Mouse (Mus musculus) stomach, postnatal 0 days (tissue): ENCODE results near the gene Dapl1. TPM values are rescaled to one million over a fixed set of nuclear protein-coding genes. Genes with fewer than 3 reads are reported as not detected.

Source experiments
- ATAC-seq: fragments of 200-750 bp; cut with Nextera tagmentation; 2 replicates; pipeline ENCODE4 v1.8.0; 2017; ENCODE audit not compliant: low FRiP score, low TSS enrichment
- DNase-seq: peaks from one replicate; pipeline ENCODE4 v3.0.0-alpha.2; 2016; ENCODE audit warnings: low spot score
- H3K27ac ChIP-seq: fragments of 300-500 bp; sonication (generic); replicated peaks from 2 replicates; pipeline ENCODE4 v1.5.1; 2014; ENCODE audit warnings: mild to moderate bottlenecking, control low read depth
- H3K27me3 ChIP-seq: fragments of 300-500 bp; sonication (generic); 2 replicates; pipeline ENCODE4 v1.6.1; 2014; ENCODE audit warnings: low read length; ENCODE audit not compliant: control insufficient read depth, insufficient read depth
- H3K36me3 ChIP-seq: fragments of 300-500 bp; sonication (generic); 2 replicates; pipeline ENCODE4 v1.6.1; 2014; ENCODE audit warnings: low read length, mixed read lengths; ENCODE audit not compliant: control insufficient read depth, insufficient read depth
- H3K4me1 ChIP-seq: fragments of 300-500 bp; sonication (generic); replicated peaks from 2 replicates; pipeline ENCODE4 v1.6.1; 2014; ENCODE audit warnings: antibody characterized with exemption; ENCODE audit not compliant: control insufficient read depth, insufficient read depth
- H3K4me2 ChIP-seq: fragments of 300-500 bp; sonication (generic); replicated peaks from 2 replicates; pipeline ENCODE4 v1.6.1; 2014; ENCODE audit warnings: low read depth, mild to moderate bottlenecking, control low read depth, moderate library complexity
- H3K4me3 ChIP-seq: fragments of 300-500 bp; sonication (generic); 2 replicates; pipeline ENCODE4 v1.5.1; 2014; ENCODE audit warnings: low read depth, low read length, control low read depth
- H3K9ac ChIP-seq: fragments of 300-500 bp; sonication (generic); 2 replicates; pipeline ENCODE4 v1.6.1; 2014; ENCODE audit warnings: mild to moderate bottlenecking, low read length, control low read depth, mixed read lengths
- H3K9me3 ChIP-seq: fragments of 300-500 bp; sonication (generic); 2 replicates; pipeline ENCODE4 v1.6.1; 2016; ENCODE audit warnings: low read length; ENCODE audit not compliant: control insufficient read depth
- CTCF ChIP-seq: IDR thresholded peaks from 2 replicates; pipeline ENCODE4 v1.5.1; 2016; ENCODE audit warnings: antibody characterized with exemption, low read depth, mild to moderate bottlenecking, moderate library complexity
- EP300 ChIP-seq: optimal IDR thresholded peaks from 2 replicates; pipeline ENCODE3; 2016; ENCODE audit warnings: antibody characterized with exemption
- WGBS: fragments of 180-500 bp; shearing (Covaris S2); extraction: QIAGEN DNeasy Blood & Tissue Kit; methylation state at CpG from one replicate; pipeline ENCODE4 v1.1.7; 2014; 5-methylcytosine and 5-hydroxymethylcytosine counted together
- polyA plus RNA-seq: library from polyadenylated mRNA; unstranded; fragments of >200 nt; fragmentation: Nextera tagmentation; extraction: Ambion mirVana; gene quantifications from 2 replicates; pipeline ENCODE4 v1.2.1, GENCODE M21; 2015

Dapl1 gene
- polyA plus RNA-seq, 1 experiment from 2014 or later = 472 TPM

DNA sequence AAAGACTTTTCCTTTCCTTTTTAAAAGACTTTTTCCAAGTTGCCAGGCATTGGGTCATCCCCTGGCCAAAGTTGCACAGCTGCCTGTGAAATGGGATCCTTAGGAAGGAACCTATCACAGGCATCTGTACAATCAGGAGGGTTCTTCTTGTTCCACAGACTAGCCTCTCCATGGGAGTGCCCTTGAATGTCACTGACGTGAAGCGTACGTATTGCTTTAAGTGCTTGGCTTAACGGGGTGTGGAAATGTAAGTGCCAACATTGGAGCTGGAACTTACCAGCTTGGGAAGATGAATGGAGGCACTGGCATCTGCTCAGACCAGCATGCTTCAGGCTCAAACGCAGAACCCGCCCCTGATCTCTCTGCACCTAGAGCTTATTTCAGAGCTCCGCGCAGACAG is 14.7 kb downstream of the Dapl1 start:
- Histone ChIP-seq H3K27ac (peak overlapping the region; percentile 69), H3K36me3 (no peaks in the 10 kb centered on the region), H3K4me1 (no peaks in the 10 kb centered on the region), H3K9ac (no peak overlapping the region), H3K4me3 (no peak overlapping the region), H3K9me3 (no peaks in the 10 kb centered on the region), H3K27me3 (no peaks in the 10 kb centered on the region), H3K4me2 (no peak overlapping the region)
- peak; percentile 61; the same call in 1 of the 2 replicates for ATAC-seq
- 56% methylated on average over 8 of the region's 8 CpGs for WGBS
- DNase-seq = no peak
- TF ChIP-seq EP300 = no peak
- TF ChIP-seq CTCF = no peak

DNA sequence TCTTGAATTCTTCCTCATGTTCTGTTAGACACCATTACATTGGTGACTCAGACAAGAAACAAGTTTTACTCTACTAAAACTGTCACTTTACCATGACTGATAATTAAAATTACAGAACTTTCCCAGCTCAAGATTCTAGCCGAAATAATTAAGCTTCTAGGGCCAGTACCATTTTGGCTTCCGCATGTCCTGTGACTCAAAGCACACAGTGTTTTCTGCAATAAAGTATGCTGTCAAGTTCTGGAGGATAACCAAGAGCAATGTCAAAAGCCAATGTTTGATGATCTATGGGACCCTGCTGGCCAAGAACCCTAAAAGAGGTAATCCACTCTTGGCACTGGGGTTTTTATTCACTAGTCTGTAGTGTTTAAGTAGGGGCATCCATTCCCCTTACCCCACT is 15.3 kb downstream of the Dapl1 start:
- Histone ChIP-seq H3K27ac (peak overlapping the region; percentile 69), H3K4me1 (no peaks in the 10 kb centered on the region), H3K27me3 (no peaks in the 10 kb centered on the region), H3K9me3 (no peaks in the 10 kb centered on the region), H3K36me3 (no peaks in the 10 kb centered on the region), H3K4me3 (no peak overlapping the region), H3K9ac (no peak overlapping the region), H3K4me2 (no peak overlapping the region)
- ATAC-seq (peak; percentile 68; the same call in 1 of the 2 replicates), DNase-seq (no peak)
- TF ChIP-seq CTCF = no peak
- TF ChIP-seq EP300 = peak; percentile 77
- 56% methylated on average over 2 of the region's 2 CpGs for WGBS

DNA sequence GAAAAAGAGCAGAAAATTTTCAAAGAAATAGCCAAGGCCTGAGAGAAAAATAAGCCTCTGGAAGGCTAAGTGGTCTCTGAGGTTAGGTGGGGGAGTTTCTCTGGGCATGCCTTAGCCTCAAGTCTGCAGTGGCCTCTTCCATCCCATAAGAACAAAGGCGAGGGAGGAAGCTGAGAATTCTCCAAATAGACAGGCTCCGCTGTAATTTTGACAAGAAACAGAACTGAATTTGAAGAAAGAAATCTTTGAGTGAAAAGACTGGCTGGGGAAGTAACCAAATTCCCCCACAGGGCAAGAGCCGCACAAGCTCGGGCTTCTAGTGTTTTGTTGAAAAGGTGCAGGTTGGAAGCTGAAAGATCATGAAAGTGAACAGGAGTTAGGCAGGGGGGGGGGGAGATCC is 24.6 kb downstream of the Dapl1 start:
- no peak for DNase-seq
- Histone ChIP-seq H3K9me3 (no peaks in the 10 kb centered on the region), H3K4me3 (no peak overlapping the region), H3K27me3 (no peaks in the 10 kb centered on the region), H3K27ac (no peak overlapping the region), H3K4me2 (no peak overlapping the region), H3K4me1 (no peaks in the 10 kb centered on the region), H3K9ac (no peak overlapping the region), H3K36me3 (no peaks in the 10 kb centered on the region)
- TF ChIP-seq EP300 (no peak), CTCF (no peak)
- no peak for ATAC-seq
- WGBS = 53% methylated on average over 4 of the region's 4 CpGs

DNA sequence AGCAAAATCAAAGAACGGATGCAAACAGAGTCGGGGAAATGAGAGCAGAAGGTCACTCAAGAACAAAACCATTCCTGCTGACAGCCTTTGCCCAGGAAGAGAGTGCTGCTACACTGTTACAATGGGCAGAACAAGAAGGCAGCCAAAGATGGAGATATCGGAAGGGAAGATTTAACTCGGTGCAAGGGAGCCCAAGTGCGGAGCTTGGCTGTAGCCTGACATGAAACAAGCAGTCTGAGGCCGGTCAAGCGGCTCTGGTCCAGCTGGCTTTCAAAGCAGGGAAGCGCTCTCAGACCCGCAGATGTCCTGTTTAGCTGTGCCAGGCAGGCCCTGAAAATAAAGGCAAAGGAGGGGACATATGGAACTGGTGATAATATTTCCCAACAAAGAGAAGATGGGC is 26.0 kb downstream of the Dapl1 start:
- no peak overlapping the region; the same call in 1 of the 2 replicates for H3K27ac ChIP-seq
- TF ChIP-seq CTCF (no peak), EP300 (no peak)
- DNase-seq = no peak
- no peak for ATAC-seq
- no peaks in the 10 kb centered on the region for H3K36me3 ChIP-seq
- no peak overlapping the region for H3K4me3 ChIP-seq
- WGBS = 28% methylated on average over 9 of the region's 9 CpGs
- H3K27me3 ChIP-seq = no peaks in the 10 kb centered on the region
- H3K4me1 ChIP-seq = no peaks in the 10 kb centered on the region
- H3K4me2 ChIP-seq = peak overlapping the region; percentile 23; the same call in 1 of the 2 replicates
- H3K9me3 ChIP-seq = no peaks in the 10 kb centered on the region
- H3K9ac ChIP-seq = no peak overlapping the region; the same call in 1 of the 2 replicates

DNA sequence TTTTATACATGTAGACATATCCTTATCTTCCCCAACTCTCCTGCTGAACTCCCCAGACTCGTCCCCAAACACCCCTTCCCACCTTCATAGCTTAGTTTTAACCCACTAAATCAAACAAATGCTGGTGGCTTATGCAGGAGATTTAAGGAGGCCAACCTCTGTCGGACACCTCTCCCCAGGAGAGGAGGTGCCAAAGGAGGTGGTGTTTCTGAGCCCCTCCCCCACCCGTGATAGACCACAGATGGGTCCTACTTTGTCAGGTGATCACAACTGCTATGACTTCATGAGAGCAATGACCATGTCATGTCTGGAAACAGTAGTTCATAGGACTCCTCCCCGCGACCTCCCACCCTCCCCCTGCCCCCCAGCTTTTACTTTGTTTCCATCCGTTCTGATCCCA is 26.4 kb downstream of the Dapl1 start:
- 58% methylated on average over 6 of the region's 6 CpGs for WGBS
- Histone ChIP-seq H3K4me2 (no peak overlapping the region), H3K9me3 (no peaks in the 10 kb centered on the region), H3K9ac (no peak overlapping the region; the same call in 1 of the 2 replicates), H3K36me3 (no peaks in the 10 kb centered on the region), H3K27ac (no peak overlapping the region), H3K4me1 (no peaks in the 10 kb centered on the region), H3K4me3 (no peak overlapping the region), H3K27me3 (no peaks in the 10 kb centered on the region)
- DNase-seq (no peak), ATAC-seq (no peak)
- TF ChIP-seq EP300 (no peak), CTCF (no peak)

DNA sequence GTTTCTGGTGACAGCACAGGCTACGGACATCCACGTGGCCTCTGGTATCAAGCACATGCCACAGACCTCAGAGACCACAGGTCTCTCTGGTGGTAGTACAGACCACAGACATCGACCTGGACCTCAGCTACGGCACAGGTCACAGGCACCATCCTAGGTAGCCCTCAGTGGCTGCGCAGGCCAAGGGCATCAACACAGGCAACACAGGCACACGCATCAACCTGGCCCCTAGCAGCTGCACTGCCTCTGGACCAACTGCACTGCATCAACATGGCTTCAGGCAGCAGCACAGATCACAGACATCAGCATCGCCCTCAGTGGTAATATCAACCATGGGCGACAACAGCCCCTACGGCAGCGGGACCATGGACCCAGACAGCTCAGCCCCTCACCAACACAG is 36.2 kb downstream of the Dapl1 start:
- ATAC-seq = no peak
- WGBS = 90% methylated on average over 10 of the region's 10 CpGs
- H3K4me2 ChIP-seq = no peak overlapping the region
- no peaks in the 10 kb centered on the region for H3K36me3 ChIP-seq
- no peak for DNase-seq
- H3K4me3 ChIP-seq = no peak overlapping the region
- H3K9me3 ChIP-seq = no peaks in the 10 kb centered on the region
- TF ChIP-seq EP300 (no peak), CTCF (no peak)
- H3K9ac ChIP-seq = no peak overlapping the region
- H3K27me3 ChIP-seq = no peaks in the 10 kb centered on the region
- H3K4me1 ChIP-seq = no peaks in the 10 kb centered on the region
- no peak overlapping the region for H3K27ac ChIP-seq
